Mouse (Mus musculus) lung, postnatal 0 days (tissue): ENCODE measurements around the gene Ccdc71.

Experiments used
- CTCF ChIP-seq: IDR thresholded peaks from 2 replicates; pipeline ENCODE4 v1.5.1; 2016; ENCODE audit warnings: antibody characterized with exemption, mild to moderate bottlenecking
- EP300 ChIP-seq: IDR thresholded peaks from 2 replicates; pipeline ENCODE4 v1.6.1; 2016; ENCODE audit warnings: antibody characterized with exemption, mild to moderate bottlenecking, control low read depth

- TF ChIP-seq EP300 (no peak), CTCF (no peak)
Measured at GRCm38 (mm10) chr9:108451170-108451493, 9.2 kb upstream of the Ccdc71 start.
